Comparison of ENCODE assay signal across 13 mouse cellular contexts in genomic region chr17:4296521-4297155, GRCm38 (mm10).
DNase-seq lines count a peak whose midpoint lies in the region; ATAC-seq lines count a peak whose summit lies in the region.
"Had no signal": no experiment of that assay in that cellular context is flagged by ENCODE, and none has a peak within 500 bp of the region (broad histone marks: within the 10 kb centered on the region; RNA-seq: fewer than 3 reads in every experiment).

No protein-coding gene starts in this region.

- no peaks in the 10 kb centered on the region for H3K9me3 ChIP-seq in hindbrain, embryonic 12.5 days (replicated peaks)
- H3K9me3 ChIP-seq: forebrain, embryonic 13.5 days; neural tube, embryonic 13.5 days had no signal

- no peak overlapping the region for H3K9ac ChIP-seq in hindbrain, embryonic 12.5 days
- H3K9ac ChIP-seq: forebrain, embryonic 13.5 days; neural tube, embryonic 13.5 days had no signal

- DNase-seq in heart, adult 11 months = peak; percentile 94
- DNase-seq in heart, postnatal 4 days = no peak
- DNase-seq in urinary bladder, postnatal 14 days (ENCODE audit: low spot score) = peak; percentile 9
- DNase-seq in urinary bladder, postnatal 4 days (ENCODE audit: low spot score in 2 of 2) = no peak
- DNase-seq in heart, postnatal 36 days = peak; percentile 14 to 43
- DNase-seq in testis, postnatal 14 days (ENCODE audit: low spot score) = peak; percentile 21
- DNase-seq in B cell, adult 2 months = no peak
- DNase-seq: kidney, postnatal 10 days; thymus, postnatal 25 days had no signal

- H3K36me3 ChIP-seq in hindbrain, embryonic 12.5 days = no peaks in the 10 kb centered on the region
- H3K36me3 ChIP-seq: neural tube, embryonic 13.5 days had no signal

- H3K27me3 ChIP-seq in hindbrain, embryonic 12.5 days = no peaks in the 10 kb centered on the region
- H3K27me3 ChIP-seq: forebrain, embryonic 13.5 days; neural tube, embryonic 13.5 days had no signal

- no peaks in the 10 kb centered on the region for H3K4me1 ChIP-seq in hindbrain, embryonic 12.5 days

- WGBS in hindbrain, embryonic 12.5 days = 76% methylated on average over 6 of the region's 6 CpGs

- no peak overlapping the region for H3K4me2 ChIP-seq in hindbrain, embryonic 12.5 days (replicated peaks)
- H3K4me2 ChIP-seq: forebrain, embryonic 13.5 days; neural tube, embryonic 13.5 days had no signal

- intact Hi-C loops in heart, postnatal 36 days (cut with DNase I) = no loop called here

- no peak overlapping the region for H3K27ac ChIP-seq in hindbrain, embryonic 12.5 days
- H3K27ac ChIP-seq: neural tube, embryonic 13.5 days had no signal

- H3K4me3 ChIP-seq in hindbrain, embryonic 12.5 days = no peak overlapping the region
- H3K4me3 ChIP-seq: forebrain, embryonic 13.5 days; neural tube, embryonic 13.5 days had no signal

- no peak for ATAC-seq in hindbrain, embryonic 12.5 days (ENCODE audit: low FRiP score)
- ATAC-seq: activated CD4-positive, CD25-positive, alpha-beta regulatory T cell, adult 4 months had no signal

Comparison
In these comparisons a context has a peak if more than half of its experiments do, and no peak if none do; other contexts are left out.
1. DNase-seq: peak in heart, adult 11 months (single experiment), urinary bladder, postnatal 14 days (single experiment), heart, postnatal 36 days (2 of 2) and testis, postnatal 14 days (single experiment); none in heart, postnatal 4 days (single experiment), urinary bladder, postnatal 4 days (0 of 2) and B cell, adult 2 months (0 of 2).